Mouse (Mus musculus): ENCODE measurements around the gene Abraxas2.

- TF ChIP-seq TCF12 (IDR thresholded peaks at IDR 0.05; ENCODE audit: insufficient read depth, poor library complexity, severe bottlenecking) (no peak), POLR2A (IDR thresholded peaks at IDR 0.05; ENCODE audit: insufficient read length, low read depth) (no peak), POLR2AphosphoS2 (IDR thresholded peaks at IDR 0.05; ENCODE audit: insufficient read length, low read depth) (no peak), MAX (IDR thresholded peaks at IDR 0.05; ENCODE audit: low read depth) (no peak), USF1 (IDR thresholded peaks at IDR 0.05; ENCODE audit: low read depth) (no peak), SRF (IDR thresholded peaks at IDR 0.05; ENCODE audit: control insufficient read depth, insufficient read length, low read depth) (no peak), CEBPB (IDR thresholded peaks at IDR 0.05; ENCODE audit: insufficient read depth, poor library complexity, severe bottlenecking) (no peak)
Observed at GRCm38 (mm10) chr7:132814089-132814450, 45.0 kb upstream of the Abraxas2 start.

Measured in myocyte (in vitro differentiated cells).